Mouse (Mus musculus): ENCODE results near the gene Tnfaip1.

DNA sequence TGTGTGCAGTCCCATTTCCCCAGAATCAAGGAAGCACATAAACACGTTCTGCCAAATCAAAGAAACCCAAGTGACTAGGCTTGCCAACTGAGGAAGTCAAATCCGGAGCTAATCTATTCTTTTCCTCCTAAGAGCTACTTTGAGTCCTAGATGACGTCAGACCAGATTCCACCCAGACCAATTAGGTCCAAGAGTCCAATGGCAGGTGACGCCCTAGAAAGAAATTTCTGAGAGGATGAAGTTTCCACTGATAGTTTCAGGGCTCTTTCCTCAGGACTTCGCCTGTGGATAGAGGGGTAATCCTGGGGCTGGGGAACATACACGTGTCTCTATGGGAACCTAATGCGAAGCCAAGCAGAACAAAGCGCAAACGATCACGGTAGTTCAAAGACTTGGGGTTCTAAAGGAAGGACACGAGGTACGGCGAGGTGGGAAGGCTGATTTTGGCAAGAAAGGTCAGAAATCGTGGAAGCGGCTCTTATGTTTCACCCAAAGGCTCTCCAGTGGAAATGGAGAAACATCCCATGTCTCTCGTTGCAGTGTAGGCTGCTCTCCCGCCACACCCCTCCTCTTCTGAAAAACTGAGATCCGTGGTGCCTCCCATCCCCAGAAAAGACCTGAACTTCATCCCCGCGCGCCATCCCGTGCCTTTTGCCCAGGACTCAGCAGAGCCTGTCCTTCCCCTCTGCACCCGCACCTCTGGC, 604 bp downstream of the Tnfaip1 start:
- no peak for TF ChIP-seq CTCF (conservative IDR thresholded peaks at IDR 0.05; ENCODE audit: insufficient read depth, insufficient read length, low read depth, low read length)
- TF ChIP-seq POLR2A (IDR thresholded peaks at IDR 0.05; ENCODE audit: low read depth, low read length): no peak
